Mouse (Mus musculus): ENCODE results near the gene Cdk19.

GRCm38 (mm10) chr10:40374828-40375227, 35.5 kb downstream of the Cdk19 start:
- TF ChIP-seq GATA1 (IDR thresholded peaks at IDR 0.05; ENCODE audit: borderline replicate concordance, low read length) = no peak
- no peak for TF ChIP-seq FLI1 (IDR thresholded peaks at IDR 0.05; ENCODE audit: low read length)
